Mouse (Mus musculus) intestine, postnatal 0 days (tissue): Measurements from ENCODE around the gene Fam222a. TPM values are rescaled to one million over a fixed set of nuclear protein-coding genes. Genes with fewer than 3 reads are reported as not detected.
A peak's percentile ranks its signal among the peaks of the same experiment; 100 is the strongest.

Source experiments
- ATAC-seq: fragments of 200-750 bp; cut with Nextera tagmentation; 2 replicates; pipeline ENCODE4 v1.8.0; 2017; ENCODE audit warnings: mild to moderate bottlenecking, moderate TSS enrichment, moderate library complexity
- H3K27ac ChIP-seq: fragments of 300-500 bp; sonication (generic); 2 replicates; pipeline ENCODE4 v1.5.1; 2014; ENCODE audit warnings: mild to moderate bottlenecking, low read depth, low read length, moderate library complexity
- H3K27me3 ChIP-seq: fragments of 300-500 bp; sonication (generic); replicated peaks from 2 replicates; pipeline ENCODE4 v1.6.1; 2014; ENCODE audit warnings: low read length, mixed read lengths; ENCODE audit not compliant: control insufficient read depth, insufficient read depth
- H3K36me3 ChIP-seq: fragments of 300-500 bp; sonication (generic); 2 replicates; pipeline ENCODE4 v1.6.1; 2014; ENCODE audit warnings: mild to moderate bottlenecking, moderate library complexity; ENCODE audit not compliant: control insufficient read depth, insufficient read depth
- H3K4me1 ChIP-seq: fragments of 300-500 bp; sonication (generic); replicated peaks from 2 replicates; pipeline ENCODE4 v1.6.1; 2014; ENCODE audit warnings: antibody characterized with exemption, low read length, mixed read lengths; ENCODE audit not compliant: control insufficient read depth, insufficient read depth
- H3K4me2 ChIP-seq: fragments of 300-500 bp; sonication (generic); replicated peaks from 2 replicates; pipeline ENCODE4 v1.6.1; 2014; ENCODE audit warnings: low read depth, mild to moderate bottlenecking, moderate library complexity
- H3K4me3 ChIP-seq: fragments of 300-500 bp; sonication (generic); 2 replicates; pipeline ENCODE4 v1.5.1; 2014; ENCODE audit warnings: low read depth, low read length
- H3K9ac ChIP-seq: fragments of 300-500 bp; sonication (generic); 2 replicates; pipeline ENCODE4 v1.6.1; 2014; ENCODE audit warnings: mild to moderate bottlenecking, low read depth, low read length
- H3K9me3 ChIP-seq: fragments of 300-500 bp; sonication (generic); 2 replicates; pipeline ENCODE4 v1.6.1; 2016; ENCODE audit warnings: mixed run types; ENCODE audit not compliant: control insufficient read depth
- CTCF ChIP-seq: sonication (generic); IDR thresholded peaks from 2 replicates; pipeline ENCODE4 v1.5.1; 2016; ENCODE audit warnings: low read depth, mild to moderate bottlenecking, control low read depth, antibody characterized with exemption, moderate library complexity
- WGBS: fragments of 180-500 bp; shearing (Covaris S2); extraction: QIAGEN DNeasy Blood & Tissue Kit; methylation state at CpG from one replicate; pipeline ENCODE4 v1.1.7; 2014; 5-methylcytosine and 5-hydroxymethylcytosine counted together
- polyA plus RNA-seq: library from polyadenylated mRNA; unstranded; fragments of >200 nt; fragmentation: Nextera tagmentation; extraction: Ambion mirVana; gene quantifications from 2 replicates; pipeline ENCODE4 v1.2.1, GENCODE M21; 2015

The Fam222a gene
- polyA plus RNA-seq, 1 experiment from 2014 or later: 2.3 TPM

DNA sequence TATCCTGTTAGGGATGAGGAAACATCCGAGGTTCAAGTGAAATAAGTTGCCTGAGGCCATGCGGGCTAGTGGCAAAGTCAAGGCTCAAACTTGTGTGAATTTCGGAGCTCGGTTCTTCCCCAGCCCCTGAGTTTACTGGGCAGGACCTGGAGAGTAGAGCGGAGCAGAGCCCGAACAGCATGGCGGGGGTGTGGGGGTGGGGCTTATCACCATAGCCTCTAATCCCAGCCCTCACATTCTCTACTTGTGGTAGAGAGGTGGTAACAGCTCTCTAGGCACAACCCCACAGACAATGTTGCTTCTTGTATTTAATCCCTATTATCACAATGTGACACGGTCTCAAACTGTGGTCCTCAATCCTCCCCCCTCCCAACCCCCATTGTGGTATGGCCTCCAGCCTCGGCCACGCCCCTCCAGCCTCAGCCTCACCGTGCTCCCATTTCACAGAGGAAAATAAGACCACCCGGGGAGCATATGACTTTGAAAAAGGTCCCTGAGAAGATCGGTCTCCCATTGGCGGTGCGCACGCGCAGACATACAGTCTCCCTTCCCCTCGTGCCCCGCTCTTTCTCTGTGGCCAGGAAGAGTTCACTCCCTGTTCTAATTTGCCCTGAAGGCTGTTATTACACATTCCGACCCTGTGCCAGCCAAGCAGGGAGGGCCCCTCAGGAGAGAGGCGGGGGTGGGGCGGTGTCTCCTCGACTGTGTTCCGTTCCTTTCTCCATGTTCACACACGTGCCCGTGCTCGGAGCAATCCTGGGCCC lies 79.6 kb downstream of the Fam222a start:
- Histone ChIP-seq H3K27ac (no peak overlapping the region), H3K27me3 (0 out of 2 replicates have a peak, but pooled peaks cover 6% of the 10 kb centered on the region), H3K4me1 (0 out of 2 replicates have a peak, but pooled peaks cover 5% of the 10 kb centered on the region), H3K4me2 (peak overlapping the region; percentile 70), H3K36me3 (no peaks in the 10 kb centered on the region), H3K9me3 (no peaks in the 10 kb centered on the region), H3K9ac (peak overlapping the region; percentile 37; the same call in 1 of the 2 replicates), H3K4me3 (peak overlapping the region; percentile 32)
- no peak for TF ChIP-seq CTCF
- ATAC-seq: peak; percentile 63; the same call in 1 of the 2 replicates
- 4% methylated on average over 27 of the region's 27 CpGs for WGBS

GRCm38 (mm10) chr5:114648728-114649311 lies 81.0 kb downstream of the Fam222a start:
- WGBS: 79% methylated on average over 11 of the region's 11 CpGs
- H3K9ac ChIP-seq: no peak overlapping the region
- H3K27me3 ChIP-seq: 0 out of 2 replicates have a peak, but pooled peaks cover 6% of the 10 kb centered on the region
- 0 out of 2 replicates have a peak, but pooled peaks cover 5% of the 10 kb centered on the region for H3K4me1 ChIP-seq
- H3K4me3 ChIP-seq: no peak overlapping the region
- TF ChIP-seq CTCF: no peak
- no peak overlapping the region for H3K27ac ChIP-seq
- H3K4me2 ChIP-seq: no peak overlapping the region
- no peaks in the 10 kb centered on the region for H3K36me3 ChIP-seq
- 0 out of 2 replicates have a peak, but pooled peaks have one; percentile 20 for ATAC-seq
- no peaks in the 10 kb centered on the region for H3K9me3 ChIP-seq

- Histone ChIP-seq H3K9me3 (no peaks in the 10 kb centered on the region), H3K4me3 (no peak overlapping the region), H3K4me1 (0 out of 2 replicates have a peak, but pooled peaks cover 5% of the 10 kb centered on the region), H3K27ac (no peak overlapping the region), H3K36me3 (no peaks in the 10 kb centered on the region), H3K4me2 (peak overlapping the region; percentile 35; the same call in 1 of the 2 replicates), H3K27me3 (0 out of 2 replicates have a peak, but pooled peaks cover 9% of the 10 kb centered on the region), H3K9ac (no peak overlapping the region)
- no peak for ATAC-seq
- 33% methylated on average over 14 of the region's 14 CpGs for WGBS
- no peak for TF ChIP-seq CTCF
Observed at GRCm38 (mm10) chr5:114651002-114651401, 83.2 kb downstream of the Fam222a start.

- no peaks in the 10 kb centered on the region for H3K36me3 ChIP-seq
- 38% methylated on average over 3 of the region's 3 CpGs for WGBS
- H3K9ac ChIP-seq: no peak overlapping the region
- no peak for TF ChIP-seq CTCF
- H3K4me2 ChIP-seq: 0 out of 2 replicates have a peak overlapping the region, but pooled peaks have one; percentile 35
- no peaks in the 10 kb centered on the region for H3K9me3 ChIP-seq
- ATAC-seq: no peak
- no peak overlapping the region for H3K27ac ChIP-seq
- H3K27me3 ChIP-seq: peaks cover 12% of the 10 kb centered on the region; the same call in 1 of the 2 replicates
- 0 out of 2 replicates have a peak, but pooled peaks cover 5% of the 10 kb centered on the region for H3K4me1 ChIP-seq
- no peak overlapping the region for H3K4me3 ChIP-seq
Observed at GRCm38 (mm10) chr5:114651449-114651848, 83.6 kb downstream of the Fam222a start.

GRCm38 (mm10) chr5:114653656-114654437 lies 86.0 kb downstream of the Fam222a start:
- WGBS: 80% methylated on average over 12 of the region's 15 CpGs
- Histone ChIP-seq H3K27ac (no peak overlapping the region), H3K9ac (no peak overlapping the region), H3K27me3 (peaks cover 29% of the 10 kb centered on the region), H3K4me1 (no peaks in the 10 kb centered on the region), H3K36me3 (no peaks in the 10 kb centered on the region), H3K4me2 (no peak overlapping the region), H3K9me3 (no peaks in the 10 kb centered on the region), H3K4me3 (no peak overlapping the region)
- TF ChIP-seq CTCF: no peak
- ATAC-seq: no peak

GRCm38 (mm10) chr5:114655721-114656120 lies 87.9 kb downstream of the Fam222a start:
- ATAC-seq: no peak
- H3K27me3 ChIP-seq: peaks cover 32% of the 10 kb centered on the region
- no peaks in the 10 kb centered on the region for H3K36me3 ChIP-seq
- no peak for TF ChIP-seq CTCF
- no peak overlapping the region for H3K4me3 ChIP-seq
- H3K4me1 ChIP-seq: no peaks in the 10 kb centered on the region
- H3K9ac ChIP-seq: no peak overlapping the region
- H3K27ac ChIP-seq: no peak overlapping the region
- H3K4me2 ChIP-seq: no peak overlapping the region
- 74% methylated on average over 5 of the region's 5 CpGs for WGBS
- no peaks in the 10 kb centered on the region for H3K9me3 ChIP-seq
